Mouse (Mus musculus): ENCODE measurements around the gene Rnase11.
"Not testable (repeated sequence)": the region's sequence is repeated elsewhere in the genome, so short reads cannot be mapped to it uniquely, and the experiment has no call there.

Rnase11 gene

GRCm38 (mm10) chr14:51050063-51050462 lies at the start of gene Rnase11:
Rnase11 (minus strand) TSS chr14:51050163.
- no peak for DNase-seq (ENCODE audit: inconsistent ontology term)

GRCm38 (mm10) chr14:51098921-51099320 lies 49.0 kb upstream of the Rnase11 start:
- no peak for DNase-seq (ENCODE audit: inconsistent ontology term)

GRCm38 (mm10) chr14:51098300-51098699 lies 48.3 kb upstream of the Rnase11 start:
- not testable (repeated sequence) for DNase-seq (ENCODE audit: inconsistent ontology term)

- DNase-seq (ENCODE audit: inconsistent ontology term): no peak
Observed at GRCm38 (mm10) chr14:51095736-51096524, 46.0 kb upstream of the Rnase11 start.

- no peak for DNase-seq (ENCODE audit: inconsistent ontology term)
Observed at GRCm38 (mm10) chr14:51094921-51095320, 45.0 kb upstream of the Rnase11 start.

GRCm38 (mm10) chr14:51094096-51094875 lies 44.3 kb upstream of the Rnase11 start:
- peak; percentile 71 for DNase-seq (ENCODE audit: inconsistent ontology term)

GRCm38 (mm10) chr14:51093496-51093895 lies 43.5 kb upstream of the Rnase11 start:
- no peak for DNase-seq (ENCODE audit: inconsistent ontology term)

GRCm38 (mm10) chr14:51092073-51092620 lies 42.2 kb upstream of the Rnase11 start:
- DNase-seq (ENCODE audit: inconsistent ontology term): no peak

- DNase-seq (ENCODE audit: inconsistent ontology term): peak; percentile 76
Observed at GRCm38 (mm10) chr14:51090921-51091900, 41.2 kb upstream of the Rnase11 start, which contains the start of the genes Rnase4 and Ang. Rnase4 (plus strand) TSS chr14:51091077. Ang (plus strand) TSS chr14:51091150.

- DNase-seq (ENCODE audit: inconsistent ontology term): peak; percentile 87
Observed at GRCm38 (mm10) chr14:51090077-51090781, 40.3 kb upstream of the Rnase11 start.

- DNase-seq (ENCODE audit: inconsistent ontology term): no peak
Observed at GRCm38 (mm10) chr14:51089674-51090076, 39.7 kb upstream of the Rnase11 start.

GRCm38 (mm10) chr14:51088970-51089673 lies 39.2 kb upstream of the Rnase11 start:
- DNase-seq (ENCODE audit: inconsistent ontology term): peak; percentile 98

GRCm38 (mm10) chr14:51088166-51088969 lies 38.4 kb upstream of the Rnase11 start:
- DNase-seq (ENCODE audit: inconsistent ontology term): peak; percentile 84

GRCm38 (mm10) chr14:51087762-51088161 lies 37.8 kb upstream of the Rnase11 start:
- DNase-seq (ENCODE audit: inconsistent ontology term): no peak

GRCm38 (mm10) chr14:51085911-51086310 lies 35.9 kb upstream of the Rnase11 start:
- no peak for DNase-seq (ENCODE audit: inconsistent ontology term)

- no peak for DNase-seq (ENCODE audit: inconsistent ontology term)
Observed at GRCm38 (mm10) chr14:51085086-51085485, 35.1 kb upstream of the Rnase11 start.

GRCm38 (mm10) chr14:51083805-51084204 lies 33.8 kb upstream of the Rnase11 start:
- no peak for DNase-seq (ENCODE audit: inconsistent ontology term)

- peak; percentile 70 for DNase-seq (ENCODE audit: inconsistent ontology term)
Observed at GRCm38 (mm10) chr14:51082599-51083581, 32.9 kb upstream of the Rnase11 start.
